Mouse (Mus musculus) left cerebral cortex, postnatal 36 days (tissue): ENCODE measurements at regions not wholly inside any gene's neighbourhood (a gene's known extent, or its start where the extent isn't known, plus 50 kb on each side); places are given as distances from the start of the nearest gene placed in this dataset.

ENCODE experiments used
- DNase-seq, 2 experiments: peaks; one replicate each; pipeline ENCODE4 v3.0.0; 2021 to 2022; ENCODE audit warnings: low spot score in 2 of 2, mixed read lengths in 1 of 2
- intact Hi-C: fragments of 180-260 bp; cut with DNase I; formaldehyde crosslinking; loops from one replicate; pipeline ENCODE4 v1.15.1; 2025

DNA sequence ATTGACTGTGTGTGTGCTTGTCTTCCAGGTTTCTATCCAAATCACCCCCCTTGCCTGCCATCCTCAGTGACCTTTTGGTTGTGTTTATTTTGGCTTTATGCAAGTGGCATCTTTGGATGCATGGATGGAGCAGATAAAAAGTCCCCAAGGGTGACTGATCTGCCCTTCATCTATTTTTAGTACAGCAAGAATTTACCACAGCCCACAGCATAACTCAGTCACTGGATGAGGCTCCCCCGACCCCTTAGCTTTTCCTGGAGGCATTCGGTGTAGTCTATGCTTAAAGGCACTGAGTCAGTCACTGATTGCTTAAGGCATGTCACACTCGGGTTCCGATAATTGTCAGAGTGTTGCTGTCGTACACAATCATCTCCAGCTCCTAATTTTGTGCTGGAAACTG lies 142.2 kb upstream of the Rap1b start:
- intact Hi-C loops: loop anchor here (10.0 kb wide), 1 partner anchor 143 kb away; the partner anchor contains the start of gene Rap1b
- no peak for DNase-seq

GRCm38 (mm10) chr10:117991176-117991575 lies 145.3 kb upstream of the Rap1b start:
- intact Hi-C loops: no loop called here

DNA sequence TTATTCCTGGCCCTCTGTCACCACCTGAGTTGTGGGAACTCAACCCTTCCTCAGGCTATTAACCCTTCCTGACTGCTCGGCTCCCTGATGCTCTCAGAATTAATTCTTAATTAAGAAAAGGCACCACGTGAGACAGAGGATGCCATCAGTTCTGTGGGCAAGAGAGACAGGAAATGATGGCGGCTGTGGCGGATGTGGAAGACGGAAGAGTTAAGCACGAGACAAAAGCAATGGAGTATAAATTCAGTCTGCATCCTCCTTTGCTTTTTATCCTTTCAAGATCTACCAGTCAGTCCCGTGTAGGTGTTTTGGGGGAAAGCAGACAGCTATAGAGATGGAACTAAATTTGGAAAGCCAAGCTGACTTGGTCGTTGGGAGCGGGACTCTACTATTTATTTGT lies 146.5 kb upstream of the Rap1b start:
- intact Hi-C loops: no loop called here
- no peak for DNase-seq

More at GRCm38 (mm10) chr10:117991176-117991575, 145.3 kb upstream of the Rap1b start:
- no peak for DNase-seq

- intact Hi-C loops: no loop called here
- no peak for DNase-seq
Measured at GRCm38 (mm10) chr10:117993809-117994208, 147.8 kb upstream of the Mdm1 start.

GRCm38 (mm10) chr10:117994768-117995167 lies 146.8 kb upstream of the Mdm1 start:
- intact Hi-C loops: no loop called here
- DNase-seq: no peak

DNA sequence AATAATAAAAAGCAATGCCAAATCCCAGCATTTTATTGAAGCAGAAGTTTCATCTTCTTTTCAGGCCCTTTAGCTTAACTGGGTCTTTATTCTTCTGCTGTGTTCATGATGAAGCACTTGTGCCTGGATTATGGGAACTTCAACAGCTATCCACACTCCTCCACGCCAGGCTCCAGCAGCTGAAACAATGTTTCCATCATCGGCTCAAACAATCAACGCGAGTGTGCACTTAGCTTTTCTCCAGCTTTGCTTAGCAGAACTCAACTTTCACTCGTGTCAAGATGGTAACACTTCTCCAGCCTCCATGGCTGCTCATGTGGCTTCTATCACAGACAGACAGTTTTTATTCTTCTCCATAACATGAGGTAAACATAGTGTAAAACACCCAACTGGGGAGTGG lies 143.8 kb upstream of the Mdm1 start:
- intact Hi-C loops: no loop called here
- DNase-seq: no peak

- intact Hi-C loops: loop anchor here (5.0 kb wide), 1 partner anchor 102 kb away; no protein-coding TSS in a partner anchor
- peak in 1 of 2 experiments; percentile 35 for DNase-seq
Measured at GRCm38 (mm10) chr10:118000591-118000990, 141.0 kb upstream of the Mdm1 start.

- intact Hi-C loops: loop anchor here (5.0 kb wide), 1 partner anchor 101 kb away; no protein-coding TSS in a partner anchor
- DNase-seq: no peak
Measured at GRCm38 (mm10) chr10:118001501-118001900, 140.1 kb upstream of the Mdm1 start.

DNA sequence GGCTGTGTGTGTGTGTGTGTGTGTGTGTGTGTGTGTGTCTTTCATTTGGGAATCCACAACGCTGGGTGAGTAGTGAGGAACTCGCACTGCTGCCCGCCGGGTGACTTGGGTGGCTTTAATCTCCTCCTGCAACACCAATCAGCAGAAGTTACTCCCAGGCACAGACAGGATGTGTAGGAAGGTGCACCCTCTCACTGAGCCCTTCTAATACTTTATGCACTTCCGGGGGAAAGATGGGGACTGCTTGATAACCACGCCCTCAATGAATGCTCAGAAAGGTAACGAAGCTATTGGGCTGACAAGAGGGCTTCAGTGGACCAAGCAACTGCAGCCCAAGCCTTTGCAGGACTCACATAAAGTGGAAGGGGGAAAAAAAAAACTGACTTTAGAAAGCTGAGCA lies 139.6 kb upstream of the Mdm1 start:
- no peak for DNase-seq
- intact Hi-C loops: loop anchor here (5.0 kb wide), 1 partner anchor 100 kb away; no protein-coding TSS in a partner anchor

DNA sequence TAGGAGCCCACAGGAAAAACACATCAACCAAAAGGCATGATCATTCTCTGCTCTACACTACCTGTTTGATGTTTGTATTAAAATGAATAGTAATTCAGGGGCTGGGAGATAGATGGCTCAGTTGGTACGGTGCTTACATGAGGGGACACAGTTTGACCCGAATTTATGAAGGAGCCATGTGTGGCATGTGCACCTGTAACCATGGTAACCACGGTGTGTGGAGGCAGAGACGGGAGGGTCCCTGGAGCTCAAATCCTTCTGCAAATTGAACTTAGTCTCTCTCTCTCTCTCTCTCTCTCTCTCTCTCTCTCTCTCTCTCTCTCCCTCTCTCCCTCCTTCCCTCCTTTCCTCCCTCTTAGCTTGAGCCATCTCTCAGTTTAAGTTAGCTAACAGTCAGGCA lies 139.1 kb upstream of the Mdm1 start:
- no peak for DNase-seq
- intact Hi-C loops: loop anchor here (5.0 kb wide), 1 partner anchor 100 kb away; no protein-coding TSS in a partner anchor

- intact Hi-C loops: loop anchor here (5.0 kb wide), 1 partner anchor 99 kb away; no protein-coding TSS in a partner anchor
- DNase-seq: no peak
Measured at GRCm38 (mm10) chr10:118003179-118003578, 138.4 kb upstream of the Mdm1 start.

DNA sequence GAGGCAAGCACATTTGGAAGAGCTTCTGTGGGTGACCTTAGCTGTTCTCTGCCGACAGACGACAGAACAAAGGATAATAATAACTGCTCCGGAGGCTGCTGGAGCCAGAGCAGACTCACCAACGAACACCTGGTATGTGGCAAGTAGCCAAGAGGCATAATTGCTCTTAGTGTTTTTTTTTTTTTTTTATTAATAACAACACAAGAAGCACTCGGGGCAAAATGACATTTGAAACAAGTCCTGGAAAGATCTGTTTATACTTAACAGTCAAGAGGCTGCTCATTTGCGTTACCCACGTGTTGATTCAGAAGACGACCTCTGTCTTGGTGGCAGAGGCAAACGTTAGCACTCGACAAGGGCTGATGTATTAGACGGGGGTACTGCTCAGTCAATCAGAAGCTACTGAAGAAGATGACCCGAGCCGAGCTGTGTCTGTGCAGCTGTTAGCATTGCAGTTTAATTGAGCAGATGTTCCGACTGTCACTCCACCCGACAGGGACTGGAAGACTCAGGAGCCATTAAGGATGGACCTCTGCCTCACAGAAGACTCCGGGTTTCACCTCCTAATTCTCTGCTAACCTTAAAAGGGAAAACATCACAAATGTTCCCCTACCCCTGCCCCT lies 137.8 kb upstream of the Mdm1 start:
- DNase-seq: no peak
- intact Hi-C loops: loop anchor here (5.0 kb wide), 1 partner anchor 98 kb away; no protein-coding TSS in a partner anchor

DNA sequence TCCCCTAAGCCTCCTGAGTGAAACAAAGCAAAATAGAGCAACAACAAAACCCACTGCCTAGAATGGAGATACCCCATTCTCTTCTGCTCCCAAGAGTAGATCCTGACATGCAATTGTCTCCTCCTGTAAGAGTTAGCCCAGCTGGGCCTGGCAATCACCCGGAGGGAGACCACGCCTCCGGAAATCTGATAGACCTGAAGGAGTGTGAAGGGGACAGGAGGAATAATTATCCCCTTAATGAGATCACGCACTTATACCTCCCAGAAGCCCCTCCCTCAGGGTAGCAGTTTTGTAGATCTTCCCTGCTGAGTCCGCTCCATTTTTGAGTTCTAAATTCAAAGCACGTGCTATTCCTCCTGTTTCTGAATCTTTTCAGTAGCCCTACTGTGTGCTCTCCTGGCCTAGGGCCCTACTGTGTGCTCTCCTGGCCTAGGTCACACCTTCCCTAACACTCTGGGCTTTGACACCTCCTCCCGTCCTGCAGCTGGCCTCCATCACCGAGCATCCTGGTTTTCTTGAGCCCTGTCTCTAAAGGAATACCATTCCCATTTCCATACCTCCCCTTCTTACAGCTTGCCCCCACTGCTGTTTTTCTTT lies 137.2 kb upstream of the Mdm1 start:
- intact Hi-C loops: loop anchor here (5.0 kb wide), 1 partner anchor 98 kb away; no protein-coding TSS in a partner anchor
- DNase-seq: no peak

DNA sequence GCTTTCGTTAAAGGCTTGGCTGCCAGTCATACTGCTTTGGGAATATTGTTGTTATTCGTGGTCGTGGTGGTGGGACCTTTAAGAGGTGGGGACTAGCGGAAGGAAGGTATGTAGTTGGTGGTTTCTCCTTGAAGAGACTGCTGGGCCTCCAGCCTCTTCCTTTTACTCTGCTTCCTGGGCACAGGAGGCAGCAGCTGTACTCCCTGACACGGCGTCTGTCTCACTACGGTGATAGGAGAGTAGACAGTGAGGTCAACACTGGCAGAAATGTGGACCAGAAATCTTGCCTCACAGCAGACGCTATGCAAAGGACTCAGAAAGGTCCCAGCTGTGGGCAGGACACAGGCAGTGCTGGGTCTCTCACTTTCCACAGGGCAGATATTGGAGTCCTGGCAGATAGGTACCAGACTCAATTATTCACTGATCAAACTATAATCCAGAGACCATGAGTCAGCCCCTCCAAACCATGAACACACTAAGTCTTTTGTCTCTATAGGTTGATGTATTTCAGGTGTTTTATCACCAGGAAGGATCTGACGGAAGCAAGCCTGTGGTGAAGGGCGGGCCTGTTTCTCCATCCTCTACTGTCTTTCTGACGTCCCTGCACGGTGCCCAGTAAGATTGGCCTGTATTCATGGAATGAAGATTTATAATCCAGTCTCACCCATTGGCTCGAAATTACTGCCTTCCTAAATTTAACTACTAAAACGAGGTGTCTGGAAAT lies 134.6 kb upstream of the Mdm1 start:
- no peak for DNase-seq
- intact Hi-C loops: no loop called here

DNA sequence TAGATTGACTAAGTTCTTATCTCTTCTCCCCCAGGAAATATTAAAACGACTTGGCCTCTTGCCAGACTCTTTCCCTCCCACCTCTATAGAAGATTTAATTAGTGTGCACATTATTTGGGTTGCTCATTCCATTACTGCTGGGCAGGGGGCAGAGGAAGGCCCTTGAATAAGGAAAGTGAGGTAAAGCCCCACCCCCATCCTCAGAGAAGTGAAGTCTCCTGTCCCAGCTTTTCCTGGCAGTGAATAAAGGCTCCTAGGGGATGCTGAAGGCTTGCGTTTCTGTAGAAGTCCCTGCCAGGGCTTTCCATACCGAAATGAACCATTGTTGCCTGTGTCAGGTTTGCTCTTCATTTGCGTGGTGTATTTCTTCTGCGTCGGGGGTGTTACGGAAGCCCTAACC lies 133.8 kb upstream of the Mdm1 start:
- intact Hi-C loops: no loop called here
- no peak for DNase-seq

- intact Hi-C loops: no loop called here
- DNase-seq: no peak
Measured at GRCm38 (mm10) chr10:118011687-118012567, 129.7 kb upstream of the Mdm1 start.

- no peak for DNase-seq
- intact Hi-C loops: no loop called here
Measured at GRCm38 (mm10) chr10:118028831-118029230, 112.8 kb upstream of the Mdm1 start.

DNA sequence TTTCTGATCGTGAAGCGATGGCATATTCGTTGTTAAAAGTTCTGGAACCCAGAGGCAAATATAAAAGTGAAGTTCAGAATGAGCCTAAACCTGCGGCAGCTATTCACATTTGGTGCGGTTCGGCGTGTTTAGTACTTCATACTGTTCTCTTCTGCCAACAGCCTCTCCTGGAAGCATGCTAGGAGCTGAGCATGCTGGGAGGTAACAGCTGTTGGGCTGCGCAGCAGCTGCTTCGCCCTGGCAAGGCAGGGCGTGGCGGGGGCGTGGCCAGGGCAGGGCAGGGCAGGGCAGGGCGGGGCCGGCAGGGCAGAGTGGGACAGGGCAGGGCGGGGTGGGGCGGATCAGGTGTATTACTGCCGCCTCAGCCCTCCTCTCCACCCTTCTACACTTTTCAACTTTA lies 107.2 kb upstream of the Mdm1 start:
- intact Hi-C loops: no loop called here
- DNase-seq: no peak

DNA sequence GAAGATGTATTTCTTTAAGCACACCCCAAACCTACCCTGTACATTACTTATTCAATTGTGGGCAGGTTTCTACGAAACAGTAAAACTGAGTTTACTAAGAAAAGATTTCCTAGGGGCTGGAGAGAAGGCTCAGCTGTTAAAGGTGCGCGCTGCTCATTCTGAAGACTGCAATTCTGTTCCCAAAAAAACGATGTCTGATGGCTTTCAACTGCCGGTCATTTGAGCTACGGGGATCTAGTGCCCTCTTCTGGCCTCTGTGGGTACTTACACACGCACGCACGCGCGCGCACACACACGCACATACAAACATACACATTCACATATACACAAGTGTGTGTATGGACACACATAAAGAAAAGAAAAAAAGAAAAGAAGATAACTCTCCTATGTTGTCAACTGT lies 106.6 kb upstream of the Mdm1 start:
- no peak for DNase-seq
- intact Hi-C loops: no loop called here

- intact Hi-C loops: no loop called here
- DNase-seq: no peak
Measured at GRCm38 (mm10) chr10:118038465-118038864, 103.1 kb upstream of the Mdm1 start.
